Mouse (Mus musculus): Measurements from ENCODE around the gene Nsmce1. TPM values are rescaled to one million over a fixed set of nuclear protein-coding genes. Genes with fewer than 3 reads are reported as not detected.

Nsmce1 gene
- polyA plus RNA-seq, 1 experiment = not detected

DNA sequence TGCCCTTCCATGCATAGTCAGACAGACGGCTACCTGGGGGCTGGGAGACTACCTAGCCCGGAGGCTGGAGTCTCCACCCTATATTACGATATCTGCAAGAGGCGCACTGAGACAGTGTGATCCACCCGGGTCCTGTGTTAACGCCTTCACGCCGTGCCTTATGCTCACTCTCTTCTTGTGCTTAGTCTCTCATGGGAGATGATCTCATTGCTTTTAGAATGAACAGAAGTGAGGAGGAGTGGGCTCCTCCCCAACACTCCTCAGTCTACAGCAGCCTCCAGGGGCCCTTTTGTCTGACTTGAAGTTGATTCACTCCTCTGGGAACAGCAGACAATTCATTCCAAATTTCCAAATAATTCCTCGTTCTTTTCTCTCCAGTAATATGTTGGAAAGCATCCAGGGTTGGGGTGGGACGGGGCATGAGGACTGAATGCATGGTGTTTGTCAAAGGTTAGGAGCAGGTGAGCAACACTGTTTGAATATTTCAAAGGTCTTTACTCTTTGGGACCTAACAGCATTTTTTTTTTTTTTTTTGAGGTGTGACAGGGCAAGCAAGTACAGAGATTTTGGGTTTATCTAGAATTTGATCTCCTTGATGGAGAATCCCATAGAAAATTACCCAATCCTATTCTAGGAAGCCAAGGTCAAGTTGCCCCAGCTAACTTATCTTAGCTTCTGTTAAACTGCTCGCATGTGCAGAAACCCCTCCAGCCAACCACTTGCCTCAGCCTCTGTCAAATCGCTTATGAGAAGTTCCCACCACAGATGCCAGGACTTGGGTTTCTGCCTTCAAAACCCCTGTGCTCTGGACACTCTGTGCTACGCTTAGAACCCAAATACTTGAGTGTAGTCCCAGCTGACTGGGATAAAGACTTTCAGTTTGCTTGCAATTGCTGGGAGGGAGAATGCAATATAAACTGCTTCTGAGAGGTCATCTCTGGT, 8.8 kb upstream of the Nsmce1 start:
- 70% methylated on average over 13 of the region's 13 CpGs for WGBS
- H3K27ac ChIP-seq (ENCODE audit: insufficient read depth, low read depth, low read length) = no peak overlapping the region
- H3K4me3 ChIP-seq (ENCODE audit: insufficient read depth, low read depth, low read length) = no peak overlapping the region
- TF ChIP-seq POLR2A (IDR thresholded peaks at IDR 0.05; ENCODE audit: insufficient read depth, low read depth, low read length) (no peak), CTCF (IDR thresholded peaks at IDR 0.05; ENCODE audit: insufficient read depth, low read depth, low read length) (no peak)
- no peaks in the 10 kb centered on the region for H3K4me1 ChIP-seq (ENCODE audit: control insufficient read depth, insufficient read depth, low read length)

DNA sequence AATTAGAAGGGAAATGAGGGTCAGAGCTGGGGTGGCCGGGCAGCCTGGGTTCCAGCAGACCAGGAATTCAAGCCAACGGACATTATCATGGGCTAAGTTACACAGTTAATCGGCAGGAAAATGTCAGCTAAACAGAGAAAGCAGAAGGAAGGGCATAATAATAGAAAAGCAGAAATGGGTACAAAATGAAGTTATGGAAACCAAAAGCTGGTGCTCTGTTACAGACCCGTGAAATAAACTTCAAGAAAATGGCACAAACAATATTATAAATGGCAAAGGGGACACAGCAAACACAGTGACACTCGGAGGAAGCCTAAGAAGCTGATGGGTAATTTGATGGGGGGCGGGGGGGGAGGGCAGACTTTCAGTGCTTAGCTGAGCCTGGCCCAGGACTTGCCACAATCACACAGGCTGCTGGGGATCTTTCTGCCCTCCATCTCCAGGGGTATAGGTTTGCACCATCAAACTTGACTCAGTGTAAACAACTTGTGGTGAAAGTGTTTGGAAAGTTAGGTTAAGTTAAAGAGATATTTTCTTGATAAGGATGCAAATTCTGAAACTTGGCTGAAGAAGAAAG, 4.6 kb upstream of the Nsmce1 start:
- TF ChIP-seq CTCF (IDR thresholded peaks at IDR 0.05; ENCODE audit: insufficient read depth, low read depth, low read length) (no peak), POLR2A (IDR thresholded peaks at IDR 0.05; ENCODE audit: insufficient read depth, low read depth, low read length) (no peak)
- Histone ChIP-seq H3K27ac (ENCODE audit: insufficient read depth, low read depth, low read length) (no peak overlapping the region), H3K4me3 (ENCODE audit: insufficient read depth, low read depth, low read length) (no peak overlapping the region), H3K4me1 (ENCODE audit: control insufficient read depth, insufficient read depth, low read length) (peaks cover 3% of the 10 kb centered on the region)
- 63% methylated on average over 6 of the region's 6 CpGs for WGBS

- Histone ChIP-seq H3K4me3 (ENCODE audit: insufficient read depth, low read depth, low read length) (no peak overlapping the region), H3K4me1 (ENCODE audit: control insufficient read depth, insufficient read depth, low read length) (peaks cover 5% of the 10 kb centered on the region), H3K27ac (ENCODE audit: insufficient read depth, low read depth, low read length) (no peak overlapping the region)
- WGBS = 91% methylated on average over 6 of the region's 6 CpGs
- TF ChIP-seq CTCF (IDR thresholded peaks at IDR 0.05; ENCODE audit: insufficient read depth, low read depth, low read length) (no peak), POLR2A (IDR thresholded peaks at IDR 0.05; ENCODE audit: insufficient read depth, low read depth, low read length) (no peak)
Observed at GRCm38 (mm10) chr7:125492551-125492950, 1.2 kb upstream of the Nsmce1 start.

DNA sequence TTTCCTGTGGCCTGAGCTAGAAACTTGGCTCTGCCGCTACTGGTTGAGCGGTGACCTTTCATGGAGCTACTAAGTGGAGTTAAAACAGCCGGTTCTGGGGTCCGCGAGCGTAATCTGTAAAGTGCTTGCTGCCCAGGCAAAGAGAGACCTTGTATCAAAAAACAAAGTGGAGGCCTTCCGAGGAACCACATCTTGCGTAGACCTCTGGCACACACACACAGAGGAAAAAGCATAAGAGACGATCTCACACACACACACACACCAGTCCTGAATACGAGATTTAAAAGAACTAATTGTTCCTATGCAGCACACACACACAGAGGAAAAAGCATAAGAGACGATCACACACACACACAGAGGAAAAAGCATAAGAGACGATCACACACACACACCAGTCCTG, 364 bp upstream of the Nsmce1 start:
- Histone ChIP-seq H3K4me1 (ENCODE audit: control insufficient read depth, insufficient read depth, low read length) (peaks cover 5% of the 10 kb centered on the region), H3K4me3 (ENCODE audit: insufficient read depth, low read depth, low read length) (peak overlapping the region; percentile 63), H3K27ac (ENCODE audit: insufficient read depth, low read depth, low read length) (peak overlapping the region; percentile 76)
- TF ChIP-seq POLR2A (IDR thresholded peaks at IDR 0.05; ENCODE audit: insufficient read depth, low read depth, low read length) (no peak), CTCF (IDR thresholded peaks at IDR 0.05; ENCODE audit: insufficient read depth, low read depth, low read length) (no peak)
- 4% methylated on average over 12 of the region's 12 CpGs for WGBS

- H3K27ac ChIP-seq (ENCODE audit: insufficient read depth, low read depth, low read length) = no peak overlapping the region
- TF ChIP-seq CTCF (IDR thresholded peaks at IDR 0.05; ENCODE audit: insufficient read depth, low read depth, low read length) = no peak
- no peak for TF ChIP-seq POLR2A (IDR thresholded peaks at IDR 0.05; ENCODE audit: insufficient read depth, low read depth, low read length)
- WGBS = 82% methylated on average over 2 of the region's 2 CpGs
- peaks cover 5% of the 10 kb centered on the region for H3K4me1 ChIP-seq (ENCODE audit: control insufficient read depth, insufficient read depth, low read length)
- no peak overlapping the region for H3K4me3 ChIP-seq (ENCODE audit: insufficient read depth, low read depth, low read length)
Observed at GRCm38 (mm10) chr7:125489636-125490035, 1.8 kb downstream of the Nsmce1 start.

DNA sequence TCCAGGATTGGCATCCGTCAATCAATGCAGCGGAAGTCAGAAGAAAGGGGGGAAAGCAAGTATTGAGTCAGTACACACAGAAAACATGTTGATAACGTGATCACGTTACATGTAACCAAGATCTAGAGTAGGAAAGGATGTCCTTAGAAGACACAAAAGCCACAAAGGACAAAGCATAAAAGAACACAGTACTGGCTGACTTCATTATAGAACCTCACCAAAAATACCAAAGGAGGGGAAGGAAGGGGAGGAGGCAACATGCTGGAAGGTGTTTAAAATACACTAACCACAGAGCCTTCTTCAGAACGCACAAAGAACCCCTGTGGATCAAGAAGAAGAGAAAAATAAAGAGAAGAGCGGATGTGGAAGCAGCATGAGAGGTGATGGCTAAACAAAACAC, 2.7 kb downstream of the Nsmce1 start:
- 79% methylated on average over 6 of the region's 6 CpGs for WGBS
- H3K4me3 ChIP-seq (ENCODE audit: insufficient read depth, low read depth, low read length) = no peak overlapping the region
- no peak for TF ChIP-seq POLR2A (IDR thresholded peaks at IDR 0.05; ENCODE audit: insufficient read depth, low read depth, low read length)
- no peak for TF ChIP-seq CTCF (IDR thresholded peaks at IDR 0.05; ENCODE audit: insufficient read depth, low read depth, low read length)
- peaks cover 5% of the 10 kb centered on the region for H3K4me1 ChIP-seq (ENCODE audit: control insufficient read depth, insufficient read depth, low read length)
- H3K27ac ChIP-seq (ENCODE audit: insufficient read depth, low read depth, low read length) = no peak overlapping the region

GRCm38 (mm10) chr7:125487126-125487525, 4.3 kb downstream of the Nsmce1 start:
- Histone ChIP-seq H3K4me3 (ENCODE audit: insufficient read depth, low read depth, low read length) (no peak overlapping the region), H3K4me1 (ENCODE audit: control insufficient read depth, insufficient read depth, low read length) (peaks cover 4% of the 10 kb centered on the region), H3K27ac (ENCODE audit: insufficient read depth, low read depth, low read length) (no peak overlapping the region)
- WGBS = 95% methylated on average over 10 of the region's 10 CpGs
- TF ChIP-seq CTCF (IDR thresholded peaks at IDR 0.05; ENCODE audit: insufficient read depth, low read depth, low read length) (no peak), POLR2A (IDR thresholded peaks at IDR 0.05; ENCODE audit: insufficient read depth, low read depth, low read length) (no peak)

DNA sequence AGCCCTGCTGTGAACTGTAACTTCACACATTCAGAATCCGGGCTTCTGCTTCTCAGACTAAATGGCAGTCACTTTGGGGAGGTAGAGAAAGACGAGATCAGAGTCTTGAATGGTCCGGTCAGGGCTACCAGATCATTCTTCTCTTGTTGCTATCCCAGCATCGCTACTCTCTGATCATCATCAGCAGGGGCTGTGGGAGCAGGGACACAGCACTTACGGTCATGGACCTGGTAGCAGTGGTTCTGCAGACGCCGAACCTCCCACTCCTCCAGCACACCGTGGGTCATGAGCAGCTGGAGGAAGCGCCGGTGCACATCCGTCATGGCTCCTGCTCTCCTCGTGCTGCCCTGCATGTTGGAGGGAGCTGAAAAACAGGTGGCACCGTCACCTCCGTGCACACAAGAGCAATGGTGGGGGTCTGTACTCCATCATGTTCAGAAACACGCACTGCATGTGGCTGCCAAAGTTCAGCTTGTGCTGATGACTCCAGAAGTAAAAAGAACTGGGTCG, 5.2 kb downstream of the Nsmce1 start:
- H3K4me1 ChIP-seq (ENCODE audit: control insufficient read depth, insufficient read depth, low read length) = peaks cover 2% of the 10 kb centered on the region; the same call in 1 of the 2 replicates
- H3K4me3 ChIP-seq (ENCODE audit: insufficient read depth, low read depth, low read length) = no peak overlapping the region
- TF ChIP-seq CTCF (IDR thresholded peaks at IDR 0.05; ENCODE audit: insufficient read depth, low read depth, low read length) (no peak), POLR2A (IDR thresholded peaks at IDR 0.05; ENCODE audit: insufficient read depth, low read depth, low read length) (no peak)
- WGBS = 96% methylated on average over 16 of the region's 16 CpGs
- H3K27ac ChIP-seq (ENCODE audit: insufficient read depth, low read depth, low read length) = no peak overlapping the region

DNA sequence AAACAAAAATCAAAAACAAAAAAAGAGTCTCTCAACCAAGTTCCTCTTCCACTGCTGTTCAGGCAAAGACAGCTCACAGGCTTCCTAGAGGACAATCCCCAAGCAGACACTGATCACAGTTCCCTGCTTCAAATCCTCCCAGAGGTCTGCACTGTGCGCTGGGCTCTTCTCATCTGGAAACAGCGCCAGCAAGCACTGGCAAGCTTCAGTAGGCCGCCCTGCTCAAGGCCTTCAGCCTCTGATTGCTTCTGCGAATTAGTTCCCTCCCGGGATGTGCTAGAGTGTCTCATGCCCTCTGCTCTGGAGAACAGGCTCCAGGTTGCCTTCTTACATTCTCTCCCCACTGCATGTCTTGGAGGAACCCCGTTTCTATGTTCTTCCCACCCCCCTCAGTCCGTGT, 6.6 kb downstream of the Nsmce1 start:
- 91% methylated on average over 7 of the region's 7 CpGs for WGBS
- H3K4me3 ChIP-seq (ENCODE audit: insufficient read depth, low read depth, low read length) = no peak overlapping the region
- H3K4me1 ChIP-seq (ENCODE audit: control insufficient read depth, insufficient read depth, low read length) = peaks cover 2% of the 10 kb centered on the region; the same call in 1 of the 2 replicates
- TF ChIP-seq CTCF (IDR thresholded peaks at IDR 0.05; ENCODE audit: insufficient read depth, low read depth, low read length) (no peak), POLR2A (IDR thresholded peaks at IDR 0.05; ENCODE audit: insufficient read depth, low read depth, low read length) (no peak)
- no peak overlapping the region for H3K27ac ChIP-seq (ENCODE audit: insufficient read depth, low read depth, low read length)

Data from olfactory bulb, adult 2 months (tissue).